Mouse (Mus musculus): ENCODE data around the gene Agbl5. TPM values are rescaled to one million over a fixed set of nuclear protein-coding genes. Genes with fewer than 3 reads are reported as not detected.
"Not testable (repeated sequence)": the region's sequence is repeated elsewhere in the genome, so short reads cannot be mapped to it uniquely, and the experiment has no call there.

The Agbl5 gene
- polyA plus RNA-seq, 1 experiment from 2014 or later: 32.8 TPM

GRCm38 (mm10) chr5:30867712-30868111 lies 20.8 kb upstream of the Agbl5 start, which contains the start of gene Tmem214:
Tmem214 (plus strand) TSS chr5:30868012.
- peak within 1 kb of the TSS; percentile 49; the same call in 1 of the 2 replicates for H3K27ac ChIP-seq
- H3K4me2 ChIP-seq: peak within 1 kb of the TSS; percentile 82
- H3K27me3 ChIP-seq: no peaks in the 10 kb centered on the region
- no peak for ATAC-seq (ENCODE audit: insufficient number of reproducible peaks, insufficient read depth, low FRiP score, low TSS enrichment, low read depth)
- H3K9ac ChIP-seq: peak within 1 kb of the TSS; percentile 96; the same call in 1 of the 2 replicates
- H3K36me3 ChIP-seq: peaks cover 39% of the 10 kb centered on the region
- 95% methylated on average over 3 of the region's 3 CpGs for WGBS
- peaks cover 17% of the 10 kb centered on the region for H3K4me1 ChIP-seq
- peak within 1 kb of the TSS; percentile 87 for H3K4me3 ChIP-seq
- H3K9me3 ChIP-seq: no peaks in the 10 kb centered on the region

DNA sequence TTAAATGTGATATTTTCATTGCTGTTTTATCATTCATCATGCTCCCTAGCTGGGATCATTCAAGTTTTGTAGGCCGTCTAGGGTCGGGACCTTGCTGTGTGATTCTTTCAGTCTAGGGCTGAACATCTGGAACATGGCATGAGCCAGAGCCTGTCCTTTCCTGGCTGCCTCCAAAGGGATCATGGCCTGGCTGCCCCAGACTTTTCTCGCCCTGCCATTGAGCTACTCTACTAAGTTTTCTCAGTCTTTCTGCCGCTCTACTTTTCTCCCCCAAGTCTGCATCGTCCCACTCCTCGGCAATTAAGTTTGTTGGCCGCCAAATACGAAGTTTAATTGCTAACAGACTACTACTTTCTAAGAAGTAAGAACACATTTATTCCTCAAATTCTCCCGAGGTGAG lies 19.5 kb upstream of the Agbl5 start:
- no peaks in the 10 kb centered on the region for H3K27me3 ChIP-seq
- peak overlapping the region; percentile 87 for H3K4me3 ChIP-seq
- peaks cover 51% of the 10 kb centered on the region for H3K36me3 ChIP-seq
- WGBS: 7% methylated on average over 9 of the region's 9 CpGs
- peak overlapping the region; percentile 96 for H3K9ac ChIP-seq
- H3K4me2 ChIP-seq: peak overlapping the region; percentile 82
- peak overlapping the region; percentile 49 for H3K27ac ChIP-seq
- no peak for ATAC-seq (ENCODE audit: insufficient number of reproducible peaks, insufficient read depth, low FRiP score, low TSS enrichment, low read depth)
- no peaks in the 10 kb centered on the region for H3K9me3 ChIP-seq
- peaks cover 17% of the 10 kb centered on the region for H3K4me1 ChIP-seq

DNA sequence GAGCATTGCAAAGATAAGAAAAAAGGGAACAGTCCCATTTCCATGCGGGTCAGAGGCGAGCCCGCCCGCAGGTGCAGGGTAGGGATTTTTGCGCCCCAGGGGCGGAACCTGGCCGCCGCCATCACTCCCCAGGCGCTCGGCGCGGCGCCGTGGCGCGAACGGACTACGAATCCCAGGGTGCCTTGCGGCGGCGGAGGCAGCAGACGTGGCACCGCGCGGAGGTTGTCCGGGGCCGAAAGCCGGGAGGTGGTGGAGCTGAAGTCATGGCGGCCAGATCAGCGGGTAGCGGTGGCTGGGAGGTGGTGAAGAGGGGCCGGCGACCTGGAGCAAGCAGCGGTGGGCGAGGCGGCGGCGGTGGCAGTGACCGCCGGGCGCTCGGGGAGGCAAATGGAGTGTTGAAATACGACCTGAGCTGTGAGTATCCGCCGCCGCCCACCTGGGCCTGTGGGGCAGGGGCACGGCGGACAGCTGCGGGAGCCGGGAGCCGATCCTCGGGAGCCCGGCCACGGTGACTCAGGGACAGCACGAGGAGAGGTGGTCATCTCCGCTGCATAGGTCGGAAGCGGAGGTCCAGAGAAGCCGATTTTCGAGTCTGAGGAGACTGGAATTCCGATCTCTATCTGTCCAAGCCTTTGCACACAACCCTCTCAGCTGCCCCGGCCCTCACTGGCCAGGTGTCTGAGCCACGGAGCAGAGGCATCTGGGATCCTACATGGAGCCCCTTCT lies 18.9 kb upstream of the Agbl5 start:
- Histone ChIP-seq H3K36me3 (peaks cover 54% of the 10 kb centered on the region), H3K4me1 (peaks cover 17% of the 10 kb centered on the region), H3K27me3 (no peaks in the 10 kb centered on the region), H3K4me3 (peak overlapping the region; percentile 87), H3K9me3 (no peaks in the 10 kb centered on the region), H3K4me2 (peak overlapping the region; percentile 82), H3K9ac (peak overlapping the region; percentile 96), H3K27ac (peak overlapping the region; percentile 49)
- peak; percentile 89 for ATAC-seq (ENCODE audit: insufficient number of reproducible peaks, insufficient read depth, low FRiP score, low TSS enrichment, low read depth)
- WGBS: under 1% methylated on average over 63 of the region's 63 CpGs

- Histone ChIP-seq H3K9ac (peak overlapping the region; percentile 96), H3K36me3 (peaks cover 55% of the 10 kb centered on the region)
These were observed 18.4 kb upstream of the Agbl5 start for GRCm38 (mm10) chr5:30870131-30870406.

GRCm38 (mm10) chr5:30872574-30872973 lies 15.9 kb upstream of the Agbl5 start:
- Histone ChIP-seq H3K4me1 (peaks cover 20% of the 10 kb centered on the region), H3K36me3 (peaks cover 66% of the 10 kb centered on the region), H3K4me2 (no peak overlapping the region), H3K27ac (no peak overlapping the region), H3K27me3 (no peaks in the 10 kb centered on the region), H3K4me3 (no peak overlapping the region), H3K9ac (no peak overlapping the region; the same call in 1 of the 2 replicates), H3K9me3 (no peaks in the 10 kb centered on the region)
- ATAC-seq (ENCODE audit: insufficient number of reproducible peaks, insufficient read depth, low FRiP score, low TSS enrichment, low read depth): no peak
- 91% methylated on average over 9 of the region's 9 CpGs for WGBS

More at GRCm38 (mm10) chr5:30870131-30870406, 18.4 kb upstream of the Agbl5 start:
- peaks cover 17% of the 10 kb centered on the region for H3K4me1 ChIP-seq
- ATAC-seq (ENCODE audit: insufficient number of reproducible peaks, insufficient read depth, low FRiP score, low TSS enrichment, low read depth): no peak
- H3K27ac ChIP-seq: peak overlapping the region; percentile 49; the same call in 1 of the 2 replicates
- H3K27me3 ChIP-seq: no peaks in the 10 kb centered on the region
- H3K4me3 ChIP-seq: peak overlapping the region; percentile 87
- H3K9me3 ChIP-seq: no peaks in the 10 kb centered on the region
- peak overlapping the region; percentile 82 for H3K4me2 ChIP-seq
- 28% methylated on average over 2 of the region's 2 CpGs for WGBS

DNA sequence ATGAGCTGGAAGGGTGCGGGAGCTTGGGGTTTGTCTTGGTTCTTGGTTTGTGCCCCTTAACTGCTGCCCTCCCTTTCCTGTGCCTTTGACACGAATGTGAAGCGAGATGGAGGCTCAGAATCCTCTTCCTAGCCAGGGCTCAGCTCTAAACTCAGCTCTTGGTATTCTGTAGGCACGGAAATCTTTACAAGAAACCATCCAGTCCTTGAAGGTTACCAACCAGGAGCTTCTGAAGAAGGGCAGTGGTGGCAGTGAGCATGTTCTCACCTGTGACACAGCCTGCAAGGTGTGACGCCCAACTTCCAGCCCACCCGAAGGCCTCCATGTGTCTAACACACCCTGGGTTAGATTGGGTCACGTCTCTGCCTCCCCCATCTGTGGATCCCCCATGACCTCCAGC lies 14.1 kb upstream of the Agbl5 start:
- no peak for ATAC-seq (ENCODE audit: insufficient number of reproducible peaks, insufficient read depth, low FRiP score, low TSS enrichment, low read depth)
- no peaks in the 10 kb centered on the region for H3K9me3 ChIP-seq
- H3K27ac ChIP-seq: no peak overlapping the region
- 87% methylated on average over 7 of the region's 7 CpGs for WGBS
- no peak overlapping the region for H3K9ac ChIP-seq
- H3K4me1 ChIP-seq: peaks cover 33% of the 10 kb centered on the region
- no peak overlapping the region for H3K4me2 ChIP-seq
- H3K36me3 ChIP-seq: peaks cover 72% of the 10 kb centered on the region
- no peaks in the 10 kb centered on the region for H3K27me3 ChIP-seq
- no peak overlapping the region for H3K4me3 ChIP-seq

DNA sequence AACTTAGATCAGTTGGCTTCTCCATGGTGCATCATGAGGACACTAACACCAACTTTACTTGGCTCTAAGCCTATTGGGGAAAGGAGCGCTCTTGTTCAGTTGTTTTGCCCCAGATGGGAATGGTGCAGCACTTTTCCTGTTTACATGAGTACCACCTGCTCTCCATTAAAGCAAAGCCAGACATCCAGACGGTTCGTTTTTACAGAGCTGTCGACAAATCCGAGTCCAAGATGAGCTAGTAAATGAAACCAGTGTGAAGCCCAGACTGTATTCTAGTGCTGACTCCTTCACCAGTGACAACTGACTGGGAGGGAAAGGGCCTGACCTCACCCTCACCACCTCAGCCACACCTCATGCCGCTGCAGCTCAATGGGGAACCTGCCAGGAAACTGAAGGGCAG lies 9.9 kb upstream of the Agbl5 start:
- peak overlapping the region; percentile 51 for H3K27ac ChIP-seq
- peak overlapping the region; percentile 14; the same call in 1 of the 2 replicates for H3K4me2 ChIP-seq
- H3K36me3 ChIP-seq: peaks cover 46% of the 10 kb centered on the region
- no peak overlapping the region for H3K9ac ChIP-seq
- H3K4me1 ChIP-seq: peaks cover 24% of the 10 kb centered on the region
- H3K9me3 ChIP-seq: no peaks in the 10 kb centered on the region
- no peaks in the 10 kb centered on the region for H3K27me3 ChIP-seq
- WGBS: 18% methylated on average over 6 of the region's 6 CpGs
- no peak for ATAC-seq (ENCODE audit: insufficient number of reproducible peaks, insufficient read depth, low FRiP score, low TSS enrichment, low read depth)
- no peak overlapping the region for H3K4me3 ChIP-seq

DNA sequence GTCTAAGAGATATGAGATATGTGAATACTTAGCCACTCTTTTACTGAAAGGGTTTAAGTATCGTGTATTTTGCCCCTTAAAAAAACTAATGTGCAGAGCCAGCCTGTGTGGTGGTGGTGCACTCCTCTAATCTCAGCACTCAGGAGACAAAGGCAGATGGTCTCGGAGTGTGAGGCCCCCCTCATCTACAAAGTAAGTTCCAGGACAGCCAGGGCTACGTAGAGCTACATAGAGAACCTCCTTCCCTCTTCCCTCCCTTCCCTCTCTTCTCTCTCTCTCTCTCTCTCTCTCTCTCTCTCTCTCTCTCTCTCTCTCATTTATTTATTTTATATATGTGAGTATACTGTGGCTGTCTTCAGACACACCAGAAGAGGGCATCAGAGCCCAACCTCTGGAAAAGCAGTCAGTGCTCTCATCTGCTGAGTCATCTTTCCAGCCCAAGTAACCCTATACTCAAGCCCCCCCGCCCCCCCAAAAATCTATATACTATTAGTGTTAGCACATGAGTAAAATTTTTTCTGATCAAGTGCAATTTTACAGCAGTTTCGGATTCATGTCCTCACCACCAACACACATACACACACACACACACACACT lies 9.0 kb upstream of the Agbl5 start:
- H3K4me1 ChIP-seq: peaks cover 24% of the 10 kb centered on the region
- H3K9me3 ChIP-seq: no peaks in the 10 kb centered on the region
- H3K4me3 ChIP-seq: no peak overlapping the region
- WGBS: 62% methylated on average over 5 of the region's 5 CpGs
- H3K9ac ChIP-seq: no peak overlapping the region
- peak overlapping the region; percentile 51; the same call in 1 of the 2 replicates for H3K27ac ChIP-seq
- no peak overlapping the region for H3K4me2 ChIP-seq
- no peaks in the 10 kb centered on the region for H3K27me3 ChIP-seq
- H3K36me3 ChIP-seq: peaks cover 38% of the 10 kb centered on the region
- no peak for ATAC-seq (ENCODE audit: insufficient number of reproducible peaks, insufficient read depth, low FRiP score, low TSS enrichment, low read depth)

GRCm38 (mm10) chr5:30881839-30882238 lies 6.7 kb upstream of the Agbl5 start:
- H3K4me3 ChIP-seq; H3K4me2 ChIP-seq; H3K27ac ChIP-seq; H3K9me3 ChIP-seq; ATAC-seq (ENCODE audit: insufficient number of reproducible peaks, insufficient read depth, low FRiP score, low TSS enrichment, low read depth); H3K27me3 ChIP-seq; H3K9ac ChIP-seq: not testable (repeated sequence)
- WGBS: 77% methylated on average over 4 of the region's 4 CpGs
- Histone ChIP-seq H3K36me3 (peaks cover 14% of the 10 kb centered on the region), H3K4me1 (peaks cover 27% of the 10 kb centered on the region)

- ATAC-seq (ENCODE audit: insufficient number of reproducible peaks, insufficient read depth, low FRiP score, low TSS enrichment, low read depth): no peak
- 64% methylated on average over 4 of the region's 4 CpGs for WGBS
- no peak overlapping the region for H3K27ac ChIP-seq
- peak overlapping the region; percentile 78; the same call in 1 of the 2 replicates for H3K4me3 ChIP-seq
- peaks cover 21% of the 10 kb centered on the region for H3K4me1 ChIP-seq
- H3K9me3 ChIP-seq: no peaks in the 10 kb centered on the region
- peaks cover 8% of the 10 kb centered on the region for H3K36me3 ChIP-seq
- no peak overlapping the region for H3K9ac ChIP-seq
- peak overlapping the region; percentile 77 for H3K4me2 ChIP-seq
- H3K27me3 ChIP-seq: no peaks in the 10 kb centered on the region
These were observed 2.3 kb upstream of the Agbl5 start for GRCm38 (mm10) chr5:30886209-30886608.

DNA sequence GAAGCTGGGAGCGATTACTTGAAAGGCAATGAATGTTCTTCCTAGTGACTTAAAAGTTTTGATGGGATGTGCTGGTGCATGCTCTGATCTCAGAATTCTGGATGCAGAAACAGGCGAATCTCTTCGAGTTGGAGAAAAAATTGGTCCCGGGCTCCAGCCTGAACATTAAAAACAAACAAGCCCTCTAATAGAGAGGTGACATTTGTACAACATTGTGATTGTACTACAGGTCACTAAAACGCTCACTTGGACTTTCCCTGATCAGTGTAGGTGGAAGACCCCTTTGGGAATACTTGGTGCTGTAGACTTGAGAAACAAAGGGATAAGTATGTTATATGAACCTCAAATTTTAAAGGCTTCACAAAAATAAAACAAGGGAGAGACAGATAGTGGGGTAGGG lies 1.8 kb upstream of the Agbl5 start:
- H3K4me1 ChIP-seq: peaks cover 22% of the 10 kb centered on the region
- no peaks in the 10 kb centered on the region for H3K9me3 ChIP-seq
- peak overlapping the region; percentile 99 for H3K27ac ChIP-seq
- H3K9ac ChIP-seq: peak overlapping the region; percentile 88
- ATAC-seq (ENCODE audit: insufficient number of reproducible peaks, insufficient read depth, low FRiP score, low TSS enrichment, low read depth): no peak
- peaks cover 13% of the 10 kb centered on the region for H3K36me3 ChIP-seq
- H3K4me2 ChIP-seq: peak overlapping the region; percentile 77
- H3K4me3 ChIP-seq: peak overlapping the region; percentile 78
- no peaks in the 10 kb centered on the region for H3K27me3 ChIP-seq
- WGBS: 28% methylated on average over 5 of the region's 5 CpGs

- peak; percentile 64 for ATAC-seq (ENCODE audit: insufficient number of reproducible peaks, insufficient read depth, low FRiP score, low TSS enrichment, low read depth)
- under 1% methylated on average over 19 of the region's 19 CpGs for WGBS
- H3K4me3 ChIP-seq: peak overlapping the region; percentile 78
- H3K4me2 ChIP-seq: peak overlapping the region; percentile 77
- peak overlapping the region; percentile 88 for H3K9ac ChIP-seq
- peaks cover 19% of the 10 kb centered on the region for H3K36me3 ChIP-seq
- H3K9me3 ChIP-seq: no peaks in the 10 kb centered on the region
- peak overlapping the region; percentile 99 for H3K27ac ChIP-seq
- H3K27me3 ChIP-seq: no peaks in the 10 kb centered on the region
- peaks cover 22% of the 10 kb centered on the region for H3K4me1 ChIP-seq
These were observed 1.1 kb upstream of the Agbl5 start for GRCm38 (mm10) chr5:30887331-30887761.

Data from embryonic facial prominence, embryonic 13.5 days (tissue).